Mouse (Mus musculus) thymus, adult 2 months (tissue): ENCODE results near the gene Ttk. TPM values are rescaled to one million over a fixed set of nuclear protein-coding genes. Genes with fewer than 3 reads are reported as not detected.

Experiments used
- DNase-seq: peaks from one replicate; pipeline ENCODE4 v3.0.0; 2021
- H3K27ac ChIP-seq: fragments of 200-500 bp; 2 replicates; pipeline ENCODE4 v1.5.1; 2012; ENCODE audit warnings: low read length, control low read depth; ENCODE audit not compliant: control insufficient read depth, insufficient read depth
- H3K27me3 ChIP-seq: fragments of 200-500 bp; 2 replicates; pipeline ENCODE4 v1.6.1; 2012; ENCODE audit warnings: mild to moderate bottlenecking, low read length, moderate library complexity, mixed read lengths; ENCODE audit not compliant: control insufficient read depth, insufficient read depth
- H3K36me3 ChIP-seq: fragments of 200-500 bp; 2 replicates; pipeline ENCODE4 v1.6.1; 2012; ENCODE audit warnings: mild to moderate bottlenecking, low read length, moderate library complexity; ENCODE audit not compliant: control insufficient read depth, insufficient read depth
- H3K4me1 ChIP-seq: fragments of 200-500 bp; replicated peaks from 2 replicates; pipeline ENCODE4 v1.6.1; 2012; ENCODE audit warnings: low read length; ENCODE audit not compliant: control insufficient read depth, insufficient read depth
- H3K4me3 ChIP-seq: fragments of 200-500 bp; 2 replicates; pipeline ENCODE4 v1.5.1; 2012; ENCODE audit warnings: mild to moderate bottlenecking, low read length, control low read depth, moderate library complexity; ENCODE audit not compliant: control insufficient read depth, insufficient read depth
- CTCF ChIP-seq: fragments of 200-500 bp; IDR thresholded peaks from 2 replicates; pipeline ENCODE4 v1.5.1; 2012; ENCODE audit warnings: mild to moderate bottlenecking, control low read depth, low read length, moderate library complexity, borderline replicate concordance; ENCODE audit not compliant: control insufficient read depth, poor library complexity, insufficient read depth; ENCODE audit errors: extremely low read depth
- POLR2A ChIP-seq: fragments of 200-500 bp; IDR thresholded peaks from 2 replicates; pipeline ENCODE4 v1.6.1; 2012; ENCODE audit warnings: mild to moderate bottlenecking, low read length, control low read depth, moderate library complexity; ENCODE audit not compliant: control insufficient read depth, poor library complexity, insufficient read depth; ENCODE audit errors: extremely low read depth
- WGBS: fragments of 180-500 bp; shearing (Covaris S2); methylation state at CpG from one replicate; pipeline ENCODE4 v1.1.7; 2018; 5-methylcytosine and 5-hydroxymethylcytosine counted together
- polyA plus RNA-seq: library from polyadenylated mRNA; depleted of rRNA; stranded (reverse); fragments of >200 nt; gene quantifications from 2 replicates; pipeline ENCODE4 v1.2.3, GENCODE M21; 2012

Gene Ttk
- polyA plus RNA-seq, 1 experiment = 4.0 TPM

DNA sequence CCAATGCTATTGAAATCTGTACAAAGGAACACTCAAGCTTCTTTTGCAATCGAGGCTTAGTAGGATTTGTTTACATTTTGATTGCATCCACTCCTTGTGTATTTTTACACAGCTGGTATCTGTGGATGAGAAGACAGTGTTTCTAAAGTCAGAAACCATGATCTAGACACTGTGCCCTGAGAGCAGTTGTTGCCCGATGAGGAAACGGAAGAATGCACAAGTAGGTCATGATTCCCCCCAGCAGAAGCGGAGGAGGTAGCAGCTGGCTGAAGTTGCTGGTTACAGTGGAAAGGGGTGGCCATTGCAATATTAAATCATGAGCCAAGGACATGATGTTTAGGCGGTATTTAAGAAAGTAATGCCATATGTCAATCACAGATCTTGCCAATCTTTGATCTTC is 53.7 kb downstream of the Ttk start:
- no peak for DNase-seq

DNA sequence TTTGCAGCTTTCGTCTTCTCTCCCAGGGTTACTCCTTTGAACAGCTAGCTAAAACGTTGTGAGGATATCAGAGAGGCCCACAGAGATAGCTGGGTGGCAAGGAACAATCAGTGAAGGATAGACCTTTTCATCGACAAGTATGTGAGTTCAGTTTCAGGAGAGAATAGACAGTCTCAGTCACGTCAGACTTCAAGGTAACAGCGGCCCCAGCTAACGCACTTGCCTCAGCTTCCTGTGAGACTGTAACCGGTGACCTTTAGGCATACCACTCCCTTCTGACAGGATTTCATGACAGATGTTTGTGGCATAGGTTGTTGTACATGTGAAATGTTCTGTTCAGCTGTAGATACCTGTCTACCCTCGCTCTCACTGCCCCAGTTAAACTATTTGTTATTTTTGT is 58.6 kb downstream of the Ttk start:
- 77% methylated on average over 8 of the region's 8 CpGs for WGBS
- no peaks in the 10 kb centered on the region for H3K36me3 ChIP-seq
- no peak for DNase-seq
- no peak overlapping the region for H3K27ac ChIP-seq
- H3K27me3 ChIP-seq = no peaks in the 10 kb centered on the region
- TF ChIP-seq POLR2A = no peak
- TF ChIP-seq CTCF = no peak
- H3K4me1 ChIP-seq = no peaks in the 10 kb centered on the region; the same call in 1 of the 2 replicates
- no peak overlapping the region for H3K4me3 ChIP-seq

More for the DNA sequence above, 53.7 kb downstream of the Ttk start:
- Histone ChIP-seq H3K36me3 (no peaks in the 10 kb centered on the region), H3K4me1 (no peaks in the 10 kb centered on the region), H3K4me3 (no peak overlapping the region), H3K27ac (no peak overlapping the region), H3K27me3 (no peaks in the 10 kb centered on the region)
- 93% methylated on average over 5 of the region's 5 CpGs for WGBS
- TF ChIP-seq CTCF = no peak

DNA sequence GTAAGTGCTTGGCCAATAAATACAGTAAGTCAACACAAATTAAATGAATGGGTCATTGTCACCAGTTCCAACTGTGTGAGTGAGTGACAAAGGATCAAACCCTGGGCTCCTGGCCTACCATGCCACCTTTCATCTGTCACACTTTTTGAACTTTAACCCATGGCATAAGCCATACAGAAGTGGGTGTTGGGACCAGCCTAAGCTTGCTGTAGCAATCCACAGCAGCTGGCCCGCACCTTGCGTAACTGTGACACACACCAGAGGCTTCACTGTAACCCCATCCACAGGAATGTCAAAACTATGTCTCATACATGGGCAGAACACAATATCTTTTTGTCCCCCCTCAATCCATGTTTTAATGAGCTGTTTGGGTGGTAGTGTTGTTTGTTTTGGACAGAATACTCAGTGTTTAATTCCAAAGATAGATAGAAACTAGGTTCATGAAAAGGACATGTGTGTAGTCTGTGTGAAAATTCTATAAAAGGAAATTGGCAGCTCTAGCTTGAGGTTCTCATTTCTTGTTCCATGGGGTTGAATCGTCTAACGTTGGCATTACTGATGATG is 59.4 kb downstream of the Ttk start:
- TF ChIP-seq CTCF = no peak
- no peak for TF ChIP-seq POLR2A
- Histone ChIP-seq H3K27ac (no peak overlapping the region), H3K4me1 (no peaks in the 10 kb centered on the region; the same call in 1 of the 2 replicates), H3K27me3 (no peaks in the 10 kb centered on the region), H3K4me3 (no peak overlapping the region), H3K36me3 (no peaks in the 10 kb centered on the region)
- 52% methylated on average over 4 of the region's 4 CpGs for WGBS
- no peak for DNase-seq

DNA sequence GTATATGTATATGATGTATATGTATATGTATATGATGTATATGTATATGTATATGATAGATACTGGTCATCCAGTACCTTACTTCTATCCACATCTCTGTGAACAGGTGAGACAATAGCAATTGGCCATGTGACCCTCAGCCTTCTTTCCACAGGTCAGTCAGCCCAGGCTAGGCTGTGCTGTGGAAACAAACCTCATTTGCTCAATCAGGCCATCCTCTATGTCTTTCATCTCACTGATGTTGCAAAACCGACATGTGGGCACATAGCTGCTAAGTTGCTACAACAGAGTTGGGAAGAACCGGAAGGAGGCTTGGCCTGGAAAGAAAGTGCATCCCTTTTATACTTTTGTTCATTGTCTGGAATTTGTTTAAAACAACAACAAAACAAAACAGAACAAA is 67.6 kb downstream of the Ttk start:
- H3K36me3 ChIP-seq = no peaks in the 10 kb centered on the region
- H3K4me3 ChIP-seq = no peak overlapping the region
- DNase-seq = no peak
- no peak overlapping the region for H3K27ac ChIP-seq
- TF ChIP-seq POLR2A (no peak), CTCF (no peak)
- no peaks in the 10 kb centered on the region for H3K27me3 ChIP-seq
- H3K4me1 ChIP-seq = no peaks in the 10 kb centered on the region
- WGBS = 97% methylated on average over 2 of the region's 2 CpGs

DNA sequence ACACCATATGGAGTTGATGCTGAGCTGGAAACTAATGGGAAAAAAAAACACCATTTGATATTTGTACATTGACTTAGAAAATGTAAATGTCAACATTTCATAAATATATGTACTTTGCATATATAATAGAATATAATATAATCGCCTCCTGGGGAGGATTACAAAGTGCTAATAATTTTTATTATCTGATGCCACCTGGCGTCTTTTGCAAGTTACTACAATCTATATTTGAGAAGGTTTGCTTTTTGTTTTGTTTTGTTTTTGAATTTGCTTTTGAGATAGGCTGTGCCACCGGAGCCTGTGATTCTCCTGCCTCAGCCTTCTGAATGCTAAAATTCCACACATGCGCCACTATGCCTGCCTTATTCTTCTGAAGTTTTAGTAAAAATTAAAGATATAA is 71.3 kb downstream of the Ttk start:
- Histone ChIP-seq H3K36me3 (no peaks in the 10 kb centered on the region), H3K4me3 (no peak overlapping the region), H3K27me3 (no peaks in the 10 kb centered on the region), H3K4me1 (no peaks in the 10 kb centered on the region), H3K27ac (no peak overlapping the region)
- WGBS = 50% methylated on average over 4 of the region's 4 CpGs
- no peak for DNase-seq
- TF ChIP-seq POLR2A (no peak), CTCF (no peak)

DNA sequence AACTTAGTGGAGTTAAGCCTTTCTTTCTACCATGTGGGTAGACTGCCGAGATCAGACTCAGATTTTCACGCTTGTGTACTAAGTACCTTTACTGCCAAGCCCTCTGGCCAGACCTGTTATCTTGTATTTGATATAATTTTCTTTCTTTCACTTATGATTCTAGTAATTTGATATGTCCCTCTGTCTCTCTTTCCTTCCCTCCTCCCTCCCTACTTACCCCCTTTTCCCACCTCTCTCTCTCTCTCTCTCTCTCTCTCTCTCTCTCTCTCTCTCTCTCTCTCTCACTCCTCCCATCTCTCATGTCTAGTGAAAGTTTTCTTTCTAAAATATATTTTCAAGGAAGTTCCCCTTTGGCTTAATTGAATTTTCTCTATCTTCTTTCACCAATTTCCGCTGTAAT is 72.5 kb downstream of the Ttk start:
- no peak for TF ChIP-seq CTCF
- no peak for TF ChIP-seq POLR2A
- no peak for DNase-seq
- H3K27ac ChIP-seq = no peak overlapping the region
- H3K4me3 ChIP-seq = no peak overlapping the region
- no peaks in the 10 kb centered on the region for H3K36me3 ChIP-seq
- 75% methylated on average over 3 of the region's 3 CpGs for WGBS
- no peaks in the 10 kb centered on the region for H3K4me1 ChIP-seq
- H3K27me3 ChIP-seq = no peaks in the 10 kb centered on the region

DNA sequence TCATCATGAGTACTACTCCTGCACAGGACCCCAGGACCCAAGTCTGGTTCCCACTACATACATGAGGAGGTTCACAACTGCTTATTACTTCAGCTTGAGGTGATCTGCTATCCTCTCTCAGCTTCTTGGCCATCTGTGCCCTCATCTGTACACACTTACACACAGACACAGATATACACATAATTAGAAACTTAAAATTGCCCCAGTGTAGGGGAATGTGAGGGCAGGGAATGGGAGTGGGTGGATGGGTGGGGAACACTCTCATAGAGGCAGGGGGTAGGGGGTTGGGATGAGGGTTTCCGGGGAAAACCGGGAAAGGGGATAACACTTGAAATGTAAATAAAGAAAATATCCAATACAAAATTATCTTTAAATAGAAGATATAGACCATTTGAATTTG is 75.3 kb downstream of the Ttk start:
- DNase-seq = no peak
- WGBS = 93% methylated on average over 2 of the region's 2 CpGs
- Histone ChIP-seq H3K4me1 (no peaks in the 10 kb centered on the region), H3K27ac (no peak overlapping the region), H3K4me3 (no peak overlapping the region), H3K36me3 (no peaks in the 10 kb centered on the region), H3K27me3 (no peaks in the 10 kb centered on the region)
- TF ChIP-seq POLR2A = no peak
- no peak for TF ChIP-seq CTCF
